Mouse (Mus musculus) heart, embryonic 11.5 days (tissue): ENCODE measurements at regions not wholly inside any gene's neighbourhood (a gene's known extent, or its start where the extent isn't known, plus 50 kb on each side); places are given as distances from the start of the nearest gene placed in this dataset.

Experiments
- ATAC-seq: fragments of 200-750 bp; cut with Nextera tagmentation; replicated peaks from 2 replicates; pipeline ENCODE4 v1.8.0; 2017; ENCODE audit warnings: moderate library complexity; ENCODE audit not compliant: insufficient number of reproducible peaks, low FRiP score, low TSS enrichment
- H3K27ac ChIP-seq: fragments of 300-500 bp; sonication (generic); 2 replicates; pipeline ENCODE4 v1.5.1; 2014; ENCODE audit warnings: mild to moderate bottlenecking, low read depth, low read length
- H3K27me3 ChIP-seq: fragments of 300-500 bp; sonication (generic); 2 replicates; pipeline ENCODE4 v1.6.1; 2014; ENCODE audit warnings: mild to moderate bottlenecking, low read length, mixed read lengths; ENCODE audit not compliant: control insufficient read depth, insufficient read depth
- H3K36me3 ChIP-seq: fragments of 300-500 bp; sonication (generic); 2 replicates; pipeline ENCODE4 v1.6.1; 2014; ENCODE audit warnings: mild to moderate bottlenecking, low read length, moderate library complexity, mixed read lengths; ENCODE audit not compliant: control insufficient read depth, insufficient read depth
- H3K4me1 ChIP-seq: fragments of 300-500 bp; sonication (generic); 2 replicates; pipeline ENCODE4 v1.6.1; 2014; ENCODE audit warnings: low read length; ENCODE audit not compliant: control insufficient read depth, insufficient read depth
- H3K4me2 ChIP-seq: fragments of 300-500 bp; sonication (generic); 2 replicates; pipeline ENCODE4 v1.6.1; 2014; ENCODE audit warnings: mild to moderate bottlenecking, moderate library complexity
- H3K4me3 ChIP-seq: fragments of 300-500 bp; sonication (generic); 2 replicates; pipeline ENCODE4 v1.5.1; 2014; ENCODE audit warnings: low read depth, low read length
- H3K9ac ChIP-seq: fragments of 300-500 bp; sonication (generic); 2 replicates; pipeline ENCODE4 v1.6.1; 2014; ENCODE audit warnings: mild to moderate bottlenecking, low read depth, low read length, moderate library complexity
- H3K9me3 ChIP-seq: fragments of 300-500 bp; sonication (generic); replicated peaks from 2 replicates; pipeline ENCODE4 v1.6.1; 2016; ENCODE audit warnings: low read length; ENCODE audit not compliant: control insufficient read depth
- WGBS: fragments of 180-500 bp; shearing (Covaris S2); extraction: QIAGEN DNeasy Blood & Tissue Kit; methylation state at CpG from one replicate; pipeline ENCODE4 v1.1.7; 2014; ENCODE audit not compliant: insufficient replicate concordance; 5-methylcytosine and 5-hydroxymethylcytosine counted together

DNA sequence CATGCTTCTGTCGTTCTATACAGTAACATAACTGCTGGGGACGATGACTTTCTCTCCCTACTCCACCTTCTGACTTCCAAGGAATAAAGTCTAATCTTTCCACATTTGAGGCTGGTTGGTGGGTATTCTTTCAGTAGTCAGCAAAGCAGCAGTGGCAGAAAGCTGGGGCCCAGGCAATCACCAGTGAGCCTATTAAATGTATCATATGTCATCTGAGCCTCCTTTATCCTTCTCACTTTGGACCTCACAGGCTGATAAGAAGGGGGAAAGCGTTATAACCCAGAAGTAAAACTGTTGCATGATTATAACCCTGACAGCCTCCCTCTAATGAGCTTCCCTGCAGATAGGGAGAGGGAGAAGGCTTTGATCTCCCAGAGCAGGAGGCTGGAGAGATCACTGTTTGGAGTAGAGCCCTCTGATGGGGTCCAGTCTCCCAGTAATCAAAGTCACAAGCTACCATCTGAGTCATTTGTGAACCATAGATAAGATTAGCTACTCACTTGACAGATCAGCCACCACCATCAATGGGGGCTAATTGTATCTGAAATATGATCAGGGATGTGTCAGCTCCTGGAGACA, 241.7 kb upstream of the Nt5c1b start:
- Histone ChIP-seq H3K9me3 (no peaks in the 10 kb centered on the region), H3K27ac (no peak overlapping the region), H3K4me1 (peaks cover 4% of the 10 kb centered on the region), H3K36me3 (no peaks in the 10 kb centered on the region), H3K9ac (no peak overlapping the region), H3K4me3 (no peak overlapping the region), H3K4me2 (no peak overlapping the region), H3K27me3 (no peaks in the 10 kb centered on the region)
- no peak for ATAC-seq
- 16% methylated on average over 3 of the region's 3 CpGs for WGBS

DNA sequence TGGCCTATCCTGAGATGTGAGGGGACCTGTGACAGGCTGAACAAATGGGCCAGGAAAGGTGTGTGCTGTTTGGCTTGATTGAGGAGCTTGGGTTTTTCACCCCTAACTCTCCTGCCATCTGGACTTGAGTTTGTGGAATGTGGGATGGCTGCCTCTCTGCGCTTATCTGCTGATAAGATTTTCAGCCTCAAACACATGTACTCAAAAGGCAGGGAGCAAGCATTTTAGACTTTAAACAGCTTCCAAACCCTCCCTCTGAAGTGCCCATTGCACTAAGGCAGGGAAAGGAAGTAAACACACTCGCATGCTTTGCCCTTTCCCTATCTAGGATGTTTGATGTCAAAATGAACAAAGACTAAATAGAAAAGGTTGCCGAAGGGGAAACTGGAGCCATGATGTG, 235.6 kb upstream of the Nt5c1b start:
- Histone ChIP-seq H3K4me3 (no peak overlapping the region), H3K4me2 (no peak overlapping the region), H3K27ac (no peak overlapping the region), H3K9me3 (no peaks in the 10 kb centered on the region), H3K4me1 (peaks cover 12% of the 10 kb centered on the region), H3K36me3 (no peaks in the 10 kb centered on the region), H3K27me3 (no peaks in the 10 kb centered on the region), H3K9ac (no peak overlapping the region)
- ATAC-seq, result no peak
- WGBS, result 6% methylated on average over 3 of the region's 3 CpGs

GRCm38 (mm10) chr12:10135915-10136314, 233.9 kb upstream of the Nt5c1b start:
- H3K4me3 ChIP-seq, result no peak overlapping the region
- WGBS, result 15% methylated on average over 2 of the region's 2 CpGs
- H3K4me1 ChIP-seq, result peaks cover 12% of the 10 kb centered on the region
- H3K9me3 ChIP-seq, result no peaks in the 10 kb centered on the region
- H3K36me3 ChIP-seq, result no peaks in the 10 kb centered on the region
- no peak overlapping the region for H3K4me2 ChIP-seq
- H3K27me3 ChIP-seq, result no peaks in the 10 kb centered on the region
- H3K9ac ChIP-seq, result no peak overlapping the region
- H3K27ac ChIP-seq, result no peak overlapping the region
- ATAC-seq, result no peak

GRCm38 (mm10) chr12:10140131-10140530, 229.6 kb upstream of the Nt5c1b start:
- no peak overlapping the region for H3K4me3 ChIP-seq

DNA sequence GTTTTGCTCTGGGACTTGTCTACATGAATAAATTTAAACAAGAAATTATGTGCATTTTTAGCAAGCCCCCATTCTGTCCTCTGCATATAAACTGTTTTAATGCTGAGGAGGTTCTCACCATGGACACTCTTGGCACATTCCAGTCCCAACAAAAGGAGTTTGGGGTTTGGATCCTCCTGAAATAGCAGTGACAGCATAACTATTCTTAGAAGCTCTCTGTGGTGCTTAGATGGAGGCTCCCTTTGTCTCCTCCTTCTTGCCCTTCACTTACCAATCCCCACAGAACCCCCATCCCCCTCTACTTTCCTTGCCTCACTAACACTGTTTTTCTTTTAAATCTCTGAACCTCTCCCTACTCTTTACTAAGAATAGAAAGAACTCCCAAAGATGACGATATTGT, 208.9 kb upstream of the Nt5c1b start:
- H3K9me3 ChIP-seq, result no peaks in the 10 kb centered on the region
- no peak overlapping the region for H3K4me3 ChIP-seq
- no peaks in the 10 kb centered on the region for H3K27me3 ChIP-seq
- ATAC-seq, result 0 out of 2 replicates have a peak, but pooled peaks have one; percentile 26
- 34% methylated on average over 1 of the region's 1 CpGs for WGBS
- no peaks in the 10 kb centered on the region for H3K4me1 ChIP-seq
- no peak overlapping the region for H3K9ac ChIP-seq
- H3K4me2 ChIP-seq, result no peak overlapping the region
- no peaks in the 10 kb centered on the region for H3K36me3 ChIP-seq
- H3K27ac ChIP-seq, result peak overlapping the region; percentile 35

More at GRCm38 (mm10) chr12:10140131-10140530, 229.6 kb upstream of the Nt5c1b start:
- no peak for ATAC-seq
- H3K9ac ChIP-seq, result no peak overlapping the region
- no peaks in the 10 kb centered on the region for H3K36me3 ChIP-seq
- H3K4me2 ChIP-seq, result no peak overlapping the region
- H3K4me1 ChIP-seq, result peaks cover 4% of the 10 kb centered on the region; the same call in 1 of the 2 replicates
- H3K9me3 ChIP-seq, result no peaks in the 10 kb centered on the region
- H3K27me3 ChIP-seq, result no peaks in the 10 kb centered on the region
- no peak overlapping the region for H3K27ac ChIP-seq

GRCm38 (mm10) chr12:10168042-10168441, 201.7 kb upstream of the Nt5c1b start:
- Histone ChIP-seq H3K27ac (no peak overlapping the region), H3K4me1 (no peaks in the 10 kb centered on the region), H3K4me2 (no peak overlapping the region), H3K9me3 (no peaks in the 10 kb centered on the region), H3K27me3 (no peaks in the 10 kb centered on the region), H3K4me3 (no peak overlapping the region), H3K9ac (no peak overlapping the region), H3K36me3 (no peaks in the 10 kb centered on the region)
- no peak for ATAC-seq

DNA sequence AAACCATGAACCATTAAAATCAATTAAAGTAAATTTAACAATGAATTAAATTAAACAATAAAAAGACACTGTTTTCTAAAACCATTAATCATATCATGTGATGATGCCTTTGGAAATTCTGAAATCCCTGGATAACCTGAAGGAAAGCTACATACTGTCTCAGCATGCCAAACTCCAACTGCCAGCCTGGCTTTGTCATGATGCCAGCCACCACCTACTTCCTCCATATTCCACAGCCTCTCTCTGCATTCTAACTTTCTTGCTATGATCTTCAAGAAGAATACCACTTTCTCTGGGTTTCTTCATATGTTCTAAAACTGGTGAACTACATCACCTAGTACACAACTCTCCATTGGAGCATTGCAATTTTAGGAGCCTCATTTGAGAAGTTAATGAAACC, 201.2 kb upstream of the Nt5c1b start:
- Histone ChIP-seq H3K9me3 (no peaks in the 10 kb centered on the region), H3K4me1 (no peaks in the 10 kb centered on the region), H3K9ac (no peak overlapping the region), H3K27me3 (no peaks in the 10 kb centered on the region), H3K4me2 (no peak overlapping the region), H3K27ac (no peak overlapping the region), H3K36me3 (no peaks in the 10 kb centered on the region), H3K4me3 (no peak overlapping the region)
- no peak for ATAC-seq

DNA sequence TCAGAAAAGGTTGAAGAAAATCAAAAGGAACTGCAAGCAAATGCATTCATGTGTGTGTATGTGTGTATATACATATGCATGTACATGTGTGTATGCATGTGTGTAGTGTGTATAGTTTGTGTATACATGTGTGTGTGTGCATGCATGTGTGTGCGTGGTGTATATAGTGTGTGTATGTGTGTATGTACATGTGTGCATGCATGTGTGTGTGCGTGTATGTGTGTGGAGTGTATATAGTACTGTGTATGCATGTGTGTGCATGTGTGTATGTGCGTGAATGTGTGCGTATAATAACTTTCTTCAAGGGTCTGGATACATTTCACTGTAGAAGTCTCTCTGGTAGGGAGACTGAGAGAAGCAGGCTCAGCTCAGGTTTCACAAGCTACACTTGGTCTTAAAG, 191.1 kb upstream of the Nt5c1b start:
- Histone ChIP-seq H3K4me3 (no peak overlapping the region), H3K9ac (no peak overlapping the region), H3K9me3 (no peaks in the 10 kb centered on the region), H3K36me3 (no peaks in the 10 kb centered on the region), H3K27ac (no peak overlapping the region), H3K4me1 (no peaks in the 10 kb centered on the region; the same call in 1 of the 2 replicates), H3K27me3 (no peaks in the 10 kb centered on the region), H3K4me2 (no peak overlapping the region)
- 90% methylated on average over 4 of the region's 4 CpGs for WGBS
- ATAC-seq, result no peak

- no peaks in the 10 kb centered on the region for H3K9me3 ChIP-seq
- WGBS, result 69% methylated on average over 1 of the region's 1 CpGs
- no peak overlapping the region for H3K9ac ChIP-seq
- no peak overlapping the region for H3K27ac ChIP-seq
- H3K4me2 ChIP-seq, result no peak overlapping the region
- no peaks in the 10 kb centered on the region for H3K27me3 ChIP-seq
- no peaks in the 10 kb centered on the region; the same call in 1 of the 2 replicates for H3K4me1 ChIP-seq
- H3K36me3 ChIP-seq, result no peaks in the 10 kb centered on the region
- H3K4me3 ChIP-seq, result no peak overlapping the region
- ATAC-seq, result no peak
These were observed 190.5 kb upstream of the Nt5c1b start for GRCm38 (mm10) chr12:10179147-10179814.
